Mouse (Mus musculus): Measurements from ENCODE around the gene Gm17662.

Gm17662 gene

DNA sequence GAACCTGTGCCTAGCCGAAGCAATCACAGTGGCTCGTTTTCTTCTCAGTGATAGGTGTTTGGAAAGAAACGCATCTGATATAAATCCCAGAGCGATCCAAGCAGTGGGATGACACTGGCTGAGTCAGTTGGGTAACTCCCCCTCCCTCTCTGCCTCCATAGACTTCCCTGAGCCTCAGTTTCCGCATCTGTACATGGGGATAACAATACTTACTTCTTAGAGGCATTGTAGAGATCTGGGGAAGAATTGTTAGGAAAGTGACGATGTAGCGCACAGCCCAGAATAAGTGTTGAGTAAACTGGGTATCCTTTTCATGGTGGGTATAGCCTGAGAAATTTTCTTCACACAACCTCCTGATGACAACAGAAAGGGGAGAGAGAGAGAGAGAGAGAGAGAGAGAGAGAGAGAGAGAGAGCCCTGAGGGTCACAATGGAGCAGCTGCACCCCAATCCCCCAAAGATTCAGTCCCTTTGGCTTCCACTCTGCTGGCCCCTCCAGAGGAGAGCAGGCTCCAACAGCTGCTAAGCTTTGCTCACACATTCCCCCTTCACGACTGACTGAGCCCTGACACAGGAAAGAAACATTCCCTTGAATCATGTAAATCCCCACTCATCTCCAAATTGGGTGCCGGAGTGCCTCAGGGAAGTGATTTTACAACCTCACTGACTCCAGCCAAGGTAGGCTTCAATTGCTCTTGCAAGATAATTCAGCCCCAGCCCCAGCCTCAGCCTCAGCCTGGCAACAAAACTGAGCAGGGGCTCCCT is 31.6 kb downstream of the Gm17662 start:
- WGBS: 79% methylated on average over 9 of the region's 9 CpGs

DNA sequence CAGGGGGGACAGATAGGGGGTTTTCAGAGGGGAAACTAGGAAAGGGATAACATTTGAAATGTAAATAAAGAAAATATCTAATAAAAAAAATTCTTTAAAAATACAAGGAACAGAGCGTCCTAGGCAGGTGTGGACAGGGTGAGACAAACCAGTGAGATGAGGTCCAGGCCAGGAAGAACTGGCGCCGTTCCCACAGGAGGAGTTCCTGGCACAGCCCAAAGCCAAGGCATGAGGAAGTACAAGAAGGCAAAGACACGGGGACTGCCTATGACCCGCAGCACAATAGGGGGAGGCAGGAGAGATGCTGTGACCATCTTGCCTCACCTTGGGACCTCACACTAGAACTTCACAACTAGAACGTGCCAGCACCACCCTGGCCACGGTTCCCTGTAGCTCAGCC is 34.6 kb downstream of the Gm17662 start:
- WGBS: 77% methylated on average over 7 of the region's 7 CpGs

DNA sequence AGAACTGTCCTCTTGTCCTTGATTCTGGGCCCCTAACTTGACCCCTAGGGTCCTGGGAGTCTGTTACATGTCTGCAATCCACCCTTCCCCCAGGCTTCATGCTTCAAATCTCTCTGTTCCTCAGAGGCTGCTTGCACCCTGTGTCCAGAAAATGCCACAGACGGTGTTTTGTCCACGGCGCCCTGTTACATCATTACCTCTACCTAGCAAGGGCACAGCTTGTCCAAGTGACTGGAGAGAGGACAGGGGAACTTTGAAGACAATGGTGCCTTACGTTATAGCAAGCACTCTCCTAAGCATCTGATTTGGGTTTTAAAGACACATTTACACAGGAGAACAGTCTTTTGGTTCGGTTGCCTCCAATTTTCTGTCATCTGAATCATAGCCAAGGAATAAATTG is 36.5 kb downstream of the Gm17662 start:
- 38% methylated on average over 5 of the region's 5 CpGs for WGBS

DNA sequence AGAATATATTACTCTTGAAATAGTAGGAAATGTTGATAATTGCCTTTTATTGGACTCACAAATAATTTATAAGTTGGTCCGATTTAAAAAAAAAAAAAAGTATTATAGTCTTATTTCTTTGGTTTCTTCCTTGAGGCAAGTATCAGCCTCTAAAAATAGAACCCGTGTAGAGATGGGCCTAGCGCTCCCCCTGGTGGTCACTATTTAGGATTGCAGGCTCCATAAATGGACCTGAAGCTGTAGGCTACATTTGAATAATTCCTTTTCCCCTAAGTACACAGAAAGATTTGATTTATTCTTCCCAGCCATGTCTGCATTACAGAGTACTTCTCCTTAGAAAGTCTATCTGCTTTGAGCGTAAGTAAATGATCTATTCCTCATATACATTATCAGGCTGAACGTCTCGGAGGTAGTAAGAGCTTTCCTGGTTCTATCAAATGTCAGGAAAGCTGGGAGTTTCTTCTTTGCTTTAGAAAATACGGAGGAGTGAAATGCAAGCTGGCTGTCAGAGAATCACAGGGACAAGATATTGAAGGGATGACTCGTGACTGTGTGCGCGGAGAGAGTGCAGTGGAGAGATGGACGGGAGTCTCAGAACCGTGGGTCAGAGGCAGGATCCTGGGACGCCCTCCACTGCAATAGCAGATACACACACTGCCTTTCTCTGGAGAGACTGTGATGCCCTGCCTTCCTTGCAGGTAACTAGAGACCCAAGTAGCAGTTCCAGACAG is 37.0 kb downstream of the Gm17662 start:
- WGBS: 31% methylated on average over 13 of the region's 13 CpGs

DNA sequence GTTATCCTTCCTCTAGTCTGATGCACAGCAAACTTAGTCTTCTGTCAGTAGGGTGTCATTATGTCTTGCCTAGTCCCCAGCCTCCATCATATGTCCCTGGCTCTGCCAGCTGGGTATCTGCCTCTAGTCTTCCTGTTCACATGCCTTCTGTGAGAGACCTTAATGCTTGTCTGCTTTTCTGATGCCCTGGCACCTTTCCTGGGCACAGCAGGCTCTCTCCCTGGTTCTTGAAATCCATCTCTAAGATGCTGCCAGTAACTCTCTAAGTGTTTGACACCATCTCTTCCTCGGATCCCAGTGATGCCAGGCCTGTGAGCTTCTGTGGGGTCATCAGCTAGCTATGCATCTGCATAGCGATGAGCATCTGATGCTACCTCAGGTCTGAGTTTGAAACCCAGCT is 45.7 kb downstream of the Gm17662 start:
- 80% methylated on average over 2 of the region's 2 CpGs for WGBS

DNA sequence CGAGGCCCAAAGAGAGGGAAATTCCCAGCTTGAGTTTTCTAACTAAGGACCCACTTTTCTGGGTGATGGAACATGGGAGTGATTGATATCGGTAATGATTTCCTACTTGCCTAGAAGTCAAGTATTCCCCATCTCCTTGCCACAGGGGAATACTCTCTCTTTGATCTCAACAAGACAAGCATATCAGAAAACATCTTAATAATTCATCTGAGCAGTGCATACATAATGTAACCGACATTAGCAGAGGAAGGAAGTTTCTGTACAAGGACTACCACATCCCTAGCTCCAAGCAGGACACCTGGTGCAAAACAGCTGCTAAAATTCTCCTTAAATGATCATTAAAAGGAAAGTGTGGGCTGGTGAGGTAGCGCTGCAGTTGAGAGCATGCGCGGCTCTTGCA is 47.9 kb downstream of the Gm17662 start:
- WGBS: 94% methylated on average over 6 of the region's 6 CpGs

Measured in cerebral cortex, adult 2 months (tissue).